ENCODE assay signal across 19 mouse cellular contexts in the genomic region with DNA sequence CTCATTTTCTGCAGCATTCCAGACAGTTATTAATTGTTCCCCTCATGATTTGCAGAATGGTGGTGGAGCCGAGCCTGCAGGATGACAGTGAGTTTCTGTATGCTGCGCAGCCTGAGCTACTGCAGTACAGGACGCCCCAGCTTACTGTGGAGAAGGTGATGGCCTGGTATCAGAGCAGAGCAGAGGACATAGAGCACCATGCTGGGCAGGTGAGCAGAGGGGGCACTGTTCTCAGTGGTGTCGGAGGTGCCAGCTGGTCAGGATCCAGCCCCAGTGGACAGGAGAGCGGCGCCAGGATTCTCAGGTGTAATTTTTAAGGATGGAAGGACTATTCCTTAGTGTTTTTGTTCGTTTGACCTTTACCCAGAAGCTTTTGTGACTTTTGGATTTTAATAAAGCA.
A peak's percentile ranks its signal among the peaks of the same experiment; 100 is the strongest.
DNase-seq lines count a peak whose midpoint lies in the region; ATAC-seq and TF ChIP-seq lines count a peak whose summit lies in the region.
"Had no signal": no experiment of that assay in that cellular context is flagged by ENCODE, and none has a peak within 500 bp of the region (broad histone marks: within the 10 kb centered on the region; RNA-seq: fewer than 3 reads in every experiment).

No protein-coding gene starts in this region.

- no peak for TF ChIP-seq POLR2A in cerebellum, adult 2 months (IDR thresholded peaks at IDR 0.05; ENCODE audit: borderline replicate concordance, insufficient read depth, low read length)

- no peak overlapping the region for H3K27ac ChIP-seq in cerebellum, adult 2 months (ENCODE audit: insufficient read depth, low read length)
- H3K27ac ChIP-seq: embryonic facial prominence, embryonic 15.5 days; forebrain, embryonic 15.5 days; heart, embryonic 13.5 days had no signal

- no peak for TF ChIP-seq CTCF in cerebellum, adult 2 months (IDR thresholded peaks at IDR 0.05; ENCODE audit: borderline replicate concordance, insufficient read depth, low read depth, low read length)

- ATAC-seq in cerebellum, adult (ENCODE audit: insufficient number of reproducible peaks, low FRiP score, low TSS enrichment), result peak; percentile 67; the same call in 1 of the 2 replicates
- no peak for ATAC-seq in erythroblast, adult 5-6 weeks (replicated peaks; ENCODE audit: low FRiP score, poor library complexity, severe bottlenecking)
- ATAC-seq: CD4-positive, CD25-positive, alpha-beta regulatory T cell, adult 4 months; forebrain, embryonic 15.5 days; hindbrain, embryonic 16.5 days; inflammation-experienced regulatory T-cells, adult 6 months; intestine, postnatal 0 days had no signal

- H3K27me3 ChIP-seq in cerebellum, adult 2 months (ENCODE audit: control insufficient read depth, insufficient read depth, low read length), result no peaks in the 10 kb centered on the region
- H3K27me3 ChIP-seq: embryonic facial prominence, embryonic 15.5 days; forebrain, embryonic 15.5 days; heart, embryonic 13.5 days had no signal

- DNase-seq in cerebellum, postnatal 4 days (ENCODE audit: low spot score in 2 of 2), result no peak
- peak; percentile 30 to 44 for DNase-seq in cerebellum, adult 2 months
- DNase-seq in cerebellum, postnatal 10 days, result peak; percentile 21 to 39
- no peak for DNase-seq in embryo, embryonic 9.5 days (ENCODE audit: extremely low spot score)
- DNase-seq in embryo, embryonic 11 days, result no peak
- DNase-seq: adrenal gland, postnatal 10 days; B cell, adult 2 months; gastrocnemius, postnatal 36 days; heart, adult 11 months; heart, postnatal 36 days had no signal

- WGBS in cerebellum, adult 2 months, result 42% methylated on average over 7 of the region's 7 CpGs

- H3K4me3 ChIP-seq in cerebellum, adult 2 months (replicated peaks; ENCODE audit: insufficient read depth, low read depth, low read length), result no peak overlapping the region
- H3K4me3 ChIP-seq: embryonic facial prominence, embryonic 15.5 days; forebrain, embryonic 15.5 days; heart, embryonic 13.5 days had no signal

- H3K4me1 ChIP-seq in cerebellum, adult 2 months (ENCODE audit: control insufficient read depth, insufficient read depth, low read length), result peaks cover 4% of the 10 kb centered on the region; the same call in 1 of the 2 replicates
- H3K4me1 ChIP-seq: embryonic facial prominence, embryonic 15.5 days had no signal

Comparison
In these comparisons a context has a peak if more than half of its experiments do, and no peak if none do; other contexts are left out.
1. DNase-seq: peak in cerebellum, adult 2 months (2 of 2) and cerebellum, postnatal 10 days (2 of 2); none in cerebellum, postnatal 4 days (0 of 2), embryo, embryonic 9.5 days (single experiment) and embryo, embryonic 11 days (single experiment).